Mouse (Mus musculus): ENCODE measurements around the gene Bmp2k. TPM values are rescaled to one million over a fixed set of nuclear protein-coding genes. Genes with fewer than 3 reads are reported as not detected.
"Not testable (repeated sequence)": the region's sequence is repeated elsewhere in the genome, so short reads cannot be mapped to it uniquely, and the experiment has no call there.

Bmp2k gene
- polyA plus RNA-seq, 1 experiment: 11.6 TPM

- WGBS: 85% methylated on average over 5 of the region's 5 CpGs
- no peak overlapping the region for H3K4me3 ChIP-seq (replicated peaks; ENCODE audit: extremely low read depth, low read depth, low read length)
- DNase-seq: no peak
- TF ChIP-seq POLR2A (IDR thresholded peaks at IDR 0.05; ENCODE audit: borderline replicate concordance, extremely low read depth, low read depth, low read length) (no peak), CTCF (IDR thresholded peaks at IDR 0.05; ENCODE audit: insufficient read depth, low read length) (no peak)
- peaks cover 3% of the 10 kb centered on the region; the same call in 1 of the 2 replicates for H3K4me1 ChIP-seq (ENCODE audit: control insufficient read depth, insufficient read depth, low read length)
Observed at GRCm38 (mm10) chr5:97024834-97025233, 27.3 kb downstream of the Bmp2k start.

- TF ChIP-seq POLR2A (IDR thresholded peaks at IDR 0.05; ENCODE audit: borderline replicate concordance, extremely low read depth, low read depth, low read length): no peak
- no peak for TF ChIP-seq CTCF (IDR thresholded peaks at IDR 0.05; ENCODE audit: insufficient read depth, low read length)
- no peak for DNase-seq
- Histone ChIP-seq H3K4me1 (ENCODE audit: control insufficient read depth, insufficient read depth, low read length) (peaks cover 3% of the 10 kb centered on the region; the same call in 1 of the 2 replicates), H3K4me3 (replicated peaks; ENCODE audit: extremely low read depth, low read depth, low read length) (no peak overlapping the region)
- 87% methylated on average over 6 of the region's 6 CpGs for WGBS
Observed at GRCm38 (mm10) chr5:97025650-97026049, 28.2 kb downstream of the Bmp2k start.

DNA sequence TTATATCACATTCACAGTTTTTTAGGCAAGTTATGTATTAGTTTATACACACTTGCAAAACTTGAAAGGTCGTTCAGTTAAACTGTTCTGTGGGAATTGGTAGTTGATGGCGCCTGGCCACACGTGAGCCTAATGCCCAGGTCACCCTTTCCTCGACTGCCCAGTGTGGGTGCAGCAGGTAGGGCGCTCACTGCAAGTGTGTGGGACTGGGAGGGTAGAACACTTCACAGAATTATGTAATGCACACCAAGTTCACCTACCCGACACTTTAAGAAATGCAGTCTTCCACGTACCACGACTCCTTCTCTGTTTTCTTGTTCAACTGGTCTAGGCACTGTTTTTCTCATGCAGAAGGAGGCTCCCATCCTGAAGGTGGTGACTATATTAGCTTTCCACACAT, 30.5 kb downstream of the Bmp2k start:
- TF ChIP-seq POLR2A (IDR thresholded peaks at IDR 0.05; ENCODE audit: borderline replicate concordance, extremely low read depth, low read depth, low read length) (no peak), CTCF (IDR thresholded peaks at IDR 0.05; ENCODE audit: insufficient read depth, low read length) (no peak)
- H3K4me3 ChIP-seq (replicated peaks; ENCODE audit: extremely low read depth, low read depth, low read length): no peak overlapping the region
- H3K4me1 ChIP-seq (ENCODE audit: control insufficient read depth, insufficient read depth, low read length): peaks cover 3% of the 10 kb centered on the region; the same call in 1 of the 2 replicates
- no peak for DNase-seq
- 77% methylated on average over 8 of the region's 8 CpGs for WGBS

GRCm38 (mm10) chr5:97028840-97029239, 31.4 kb downstream of the Bmp2k start:
- H3K4me1 ChIP-seq (ENCODE audit: control insufficient read depth, insufficient read depth, low read length); DNase-seq; H3K4me3 ChIP-seq (replicated peaks; ENCODE audit: extremely low read depth, low read depth, low read length): not testable (repeated sequence)
- WGBS: 35% methylated on average over 1 of the region's 1 CpGs

- TF ChIP-seq POLR2A (IDR thresholded peaks at IDR 0.05; ENCODE audit: borderline replicate concordance, extremely low read depth, low read depth, low read length) (no peak), CTCF (IDR thresholded peaks at IDR 0.05; ENCODE audit: insufficient read depth, low read length) (no peak)
- Histone ChIP-seq H3K4me1 (ENCODE audit: control insufficient read depth, insufficient read depth, low read length) (no peaks in the 10 kb centered on the region; the same call in 1 of the 2 replicates), H3K4me3 (replicated peaks; ENCODE audit: extremely low read depth, low read depth, low read length) (no peak overlapping the region)
- no peak for DNase-seq
- 86% methylated on average over 6 of the region's 6 CpGs for WGBS
Observed at GRCm38 (mm10) chr5:97031771-97032170, 34.3 kb downstream of the Bmp2k start.

- TF ChIP-seq POLR2A (IDR thresholded peaks at IDR 0.05; ENCODE audit: borderline replicate concordance, extremely low read depth, low read depth, low read length) (no peak), CTCF (IDR thresholded peaks at IDR 0.05; ENCODE audit: insufficient read depth, low read length) (no peak)
- no peak overlapping the region for H3K4me3 ChIP-seq (replicated peaks; ENCODE audit: extremely low read depth, low read depth, low read length)
- H3K4me1 ChIP-seq (ENCODE audit: control insufficient read depth, insufficient read depth, low read length): no peaks in the 10 kb centered on the region
- DNase-seq: no peak
- 86% methylated on average over 7 of the region's 7 CpGs for WGBS
Observed at GRCm38 (mm10) chr5:97045260-97045659, 47.8 kb downstream of the Bmp2k start.

GRCm38 (mm10) chr5:97046680-97047079, 49.2 kb downstream of the Bmp2k start:
- WGBS: 92% methylated on average over 10 of the region's 10 CpGs
- no peak overlapping the region for H3K4me3 ChIP-seq (replicated peaks; ENCODE audit: extremely low read depth, low read depth, low read length)
- TF ChIP-seq CTCF (IDR thresholded peaks at IDR 0.05; ENCODE audit: insufficient read depth, low read length) (no peak), POLR2A (IDR thresholded peaks at IDR 0.05; ENCODE audit: borderline replicate concordance, extremely low read depth, low read depth, low read length) (no peak)
- DNase-seq: no peak
- H3K4me1 ChIP-seq (ENCODE audit: control insufficient read depth, insufficient read depth, low read length): no peaks in the 10 kb centered on the region

- 95% methylated on average over 5 of the region's 5 CpGs for WGBS
- H3K4me1 ChIP-seq (ENCODE audit: control insufficient read depth, insufficient read depth, low read length): no peaks in the 10 kb centered on the region
- DNase-seq: no peak
Observed at GRCm38 (mm10) chr5:97048905-97049304, 51.4 kb downstream of the Bmp2k start.

GRCm38 (mm10) chr5:97054166-97054565, 56.7 kb downstream of the Bmp2k start:
- TF ChIP-seq POLR2A (IDR thresholded peaks at IDR 0.05; ENCODE audit: borderline replicate concordance, extremely low read depth, low read depth, low read length) (no peak), CTCF (IDR thresholded peaks at IDR 0.05; ENCODE audit: insufficient read depth, low read length) (no peak)
- no peak for DNase-seq
- 87% methylated on average over 5 of the region's 5 CpGs for WGBS
- Histone ChIP-seq H3K4me1 (ENCODE audit: control insufficient read depth, insufficient read depth, low read length) (no peaks in the 10 kb centered on the region), H3K4me3 (replicated peaks; ENCODE audit: extremely low read depth, low read depth, low read length) (no peak overlapping the region)

More at GRCm38 (mm10) chr5:97048905-97049304, 51.4 kb downstream of the Bmp2k start:
- no peak for TF ChIP-seq CTCF (IDR thresholded peaks at IDR 0.05; ENCODE audit: insufficient read depth, low read length)
- H3K4me3 ChIP-seq (replicated peaks; ENCODE audit: extremely low read depth, low read depth, low read length): no peak overlapping the region

- DNase-seq: no peak
- WGBS: 79% methylated on average over 10 of the region's 10 CpGs
- TF ChIP-seq POLR2A (IDR thresholded peaks at IDR 0.05; ENCODE audit: borderline replicate concordance, extremely low read depth, low read depth, low read length) (no peak), CTCF (IDR thresholded peaks at IDR 0.05; ENCODE audit: insufficient read depth, low read length) (no peak)
- Histone ChIP-seq H3K4me3 (replicated peaks; ENCODE audit: extremely low read depth, low read depth, low read length) (no peak overlapping the region), H3K4me1 (ENCODE audit: control insufficient read depth, insufficient read depth, low read length) (no peaks in the 10 kb centered on the region)
Observed at GRCm38 (mm10) chr5:97054801-97055200, 57.3 kb downstream of the Bmp2k start.
